Mouse (Mus musculus) bone marrow, adult 2 months (tissue): ENCODE results near the gene H2al1o.

Experiments
- CTCF ChIP-seq: fragments of 200-500 bp; IDR thresholded peaks from 2 replicates; pipeline ENCODE4 v1.5.1; 2011; ENCODE audit warnings: low read length, control low read depth; ENCODE audit not compliant: control insufficient read depth, insufficient read depth
- POLR2A ChIP-seq: fragments of 200-500 bp; IDR thresholded peaks from 2 replicates; pipeline ENCODE4 v1.6.1; 2011; ENCODE audit warnings: low read depth, mild to moderate bottlenecking, control low read depth, low read length, borderline replicate concordance; ENCODE audit not compliant: control insufficient read depth

DNA sequence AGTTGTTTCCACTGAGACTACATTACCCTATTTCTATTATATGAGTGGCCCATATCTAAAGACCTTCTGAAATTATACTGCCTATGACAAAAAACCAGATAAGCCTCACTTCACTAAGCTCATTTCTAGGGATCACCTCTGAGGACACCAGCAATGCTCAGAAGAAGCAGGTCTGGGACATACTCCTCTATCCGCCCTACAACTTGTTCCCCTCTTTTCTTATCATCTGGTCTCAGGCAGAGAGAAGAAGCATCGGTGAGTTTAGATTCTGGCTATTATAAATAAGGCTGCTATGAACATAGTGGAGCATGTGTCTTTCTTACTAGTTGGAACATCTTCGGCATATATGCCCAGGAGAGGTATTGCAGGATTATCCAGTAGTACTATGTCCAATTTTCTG is 35.3 kb downstream of the H2al1o start:
- no peak for TF ChIP-seq POLR2A
- TF ChIP-seq CTCF = no peak
